Mouse (Mus musculus): ENCODE data around the gene Eif4g2. TPM values are rescaled to one million over a fixed set of nuclear protein-coding genes. Genes with fewer than 3 reads are reported as not detected.

Gene Eif4g2
- polyA plus RNA-seq, 1 experiment from 2014 or later: 852 TPM

- no peak overlapping the region for H3K4me3 ChIP-seq
- peak; percentile 42; the same call in 1 of the 2 replicates for ATAC-seq (ENCODE audit: insufficient number of reproducible peaks, low FRiP score)
- H3K9ac ChIP-seq: no peak overlapping the region
- 92% methylated on average over 7 of the region's 7 CpGs for WGBS
- H3K9me3 ChIP-seq (replicated peaks): peaks cover 8% of the 10 kb centered on the region
- H3K36me3 ChIP-seq: peaks cover 62% of the 10 kb centered on the region
- H3K27ac ChIP-seq (ENCODE audit: poor library complexity, severe bottlenecking): peak overlapping the region; percentile 25; the same call in 1 of the 2 replicates
- no peaks in the 10 kb centered on the region for H3K27me3 ChIP-seq (replicated peaks)
- 0 out of 2 replicates have a peak, but pooled peaks cover 4% of the 10 kb centered on the region for H3K4me1 ChIP-seq (replicated peaks)
- H3K4me2 ChIP-seq: no peak overlapping the region
These were observed 13.2 kb downstream of the Eif4g2 start for GRCm38 (mm10) chr7:111069439-111070166.

GRCm38 (mm10) chr7:111068181-111068580 is 14.6 kb downstream of the Eif4g2 start:
- Histone ChIP-seq H3K9me3 (replicated peaks) (peaks cover 8% of the 10 kb centered on the region), H3K4me2 (no peak overlapping the region), H3K27ac (ENCODE audit: poor library complexity, severe bottlenecking) (no peak overlapping the region), H3K4me1 (replicated peaks) (no peaks in the 10 kb centered on the region), H3K4me3 (no peak overlapping the region), H3K27me3 (replicated peaks) (no peaks in the 10 kb centered on the region), H3K9ac (no peak overlapping the region), H3K36me3 (peaks cover 56% of the 10 kb centered on the region)
- ATAC-seq (ENCODE audit: insufficient number of reproducible peaks, low FRiP score): no peak
- WGBS: 82% methylated on average over 3 of the region's 3 CpGs

DNA sequence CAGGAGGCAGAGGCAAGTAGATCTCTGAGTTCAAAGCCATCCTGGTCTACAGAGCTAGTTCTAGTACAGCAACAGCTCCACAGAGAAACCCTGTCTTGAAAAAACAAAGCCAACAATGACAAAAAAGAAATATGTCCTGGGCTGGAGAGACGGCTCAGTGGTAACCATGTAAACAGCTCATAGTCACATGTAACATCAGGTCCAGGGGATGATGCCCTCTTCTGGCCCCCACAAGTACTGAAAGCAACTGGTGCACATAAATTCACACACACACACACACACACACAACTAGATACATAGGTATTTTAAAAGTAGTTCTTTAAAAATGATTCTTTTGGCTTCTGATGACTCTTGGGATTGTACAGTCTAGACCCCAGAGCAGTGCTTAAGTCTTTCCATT is 19.9 kb downstream of the Eif4g2 start:
- H3K9me3 ChIP-seq (replicated peaks): peaks cover 3% of the 10 kb centered on the region
- no peak overlapping the region for H3K4me3 ChIP-seq
- H3K27ac ChIP-seq (ENCODE audit: poor library complexity, severe bottlenecking): no peak overlapping the region
- peaks cover 18% of the 10 kb centered on the region for H3K36me3 ChIP-seq
- ATAC-seq (ENCODE audit: insufficient number of reproducible peaks, low FRiP score): no peak
- WGBS: 91% methylated on average over 1 of the region's 1 CpGs
- H3K4me2 ChIP-seq: no peak overlapping the region
- H3K27me3 ChIP-seq (replicated peaks): no peaks in the 10 kb centered on the region
- H3K9ac ChIP-seq: no peak overlapping the region
- H3K4me1 ChIP-seq (replicated peaks): no peaks in the 10 kb centered on the region

- H3K9me3 ChIP-seq (replicated peaks): no peaks in the 10 kb centered on the region
- no peak overlapping the region for H3K4me2 ChIP-seq
- no peak overlapping the region for H3K9ac ChIP-seq
- H3K27ac ChIP-seq (ENCODE audit: poor library complexity, severe bottlenecking): no peak overlapping the region
- H3K27me3 ChIP-seq (replicated peaks): no peaks in the 10 kb centered on the region
- H3K36me3 ChIP-seq: peaks cover 28% of the 10 kb centered on the region
- no peak for ATAC-seq (ENCODE audit: insufficient number of reproducible peaks, low FRiP score)
- H3K4me1 ChIP-seq (replicated peaks): peaks cover 15% of the 10 kb centered on the region
- 70% methylated on average over 5 of the region's 5 CpGs for WGBS
- no peak overlapping the region for H3K4me3 ChIP-seq
These were observed 23.3 kb downstream of the Eif4g2 start for GRCm38 (mm10) chr7:111059527-111059926.

GRCm38 (mm10) chr7:111055984-111056657 is 26.7 kb downstream of the Eif4g2 start:
- peak overlapping the region; percentile 86; the same call in 1 of the 2 replicates for H3K27ac ChIP-seq (ENCODE audit: poor library complexity, severe bottlenecking)
- WGBS: 32% methylated on average over 3 of the region's 3 CpGs
- no peak overlapping the region for H3K4me3 ChIP-seq
- no peak overlapping the region for H3K4me2 ChIP-seq
- peak; percentile 38; the same call in 1 of the 2 replicates for ATAC-seq (ENCODE audit: insufficient number of reproducible peaks, low FRiP score)
- H3K36me3 ChIP-seq: peaks cover 51% of the 10 kb centered on the region
- H3K4me1 ChIP-seq (replicated peaks): peaks cover 43% of the 10 kb centered on the region
- no peaks in the 10 kb centered on the region for H3K27me3 ChIP-seq (replicated peaks)
- H3K9me3 ChIP-seq (replicated peaks): no peaks in the 10 kb centered on the region
- H3K9ac ChIP-seq: no peak overlapping the region

- no peak for ATAC-seq (ENCODE audit: insufficient number of reproducible peaks, low FRiP score)
- Histone ChIP-seq H3K27me3 (replicated peaks) (no peaks in the 10 kb centered on the region), H3K27ac (ENCODE audit: poor library complexity, severe bottlenecking) (peak overlapping the region; percentile 86), H3K9ac (0 out of 2 replicates have a peak overlapping the region, but pooled peaks have one; percentile 20), H3K4me3 (no peak overlapping the region), H3K36me3 (peaks cover 60% of the 10 kb centered on the region), H3K9me3 (replicated peaks) (no peaks in the 10 kb centered on the region), H3K4me1 (replicated peaks) (peaks cover 43% of the 10 kb centered on the region), H3K4me2 (peak overlapping the region; percentile 34)
- 54% methylated on average over 19 of the region's 19 CpGs for WGBS
These were observed 27.6 kb downstream of the Eif4g2 start for GRCm38 (mm10) chr7:111055221-111055620.

DNA sequence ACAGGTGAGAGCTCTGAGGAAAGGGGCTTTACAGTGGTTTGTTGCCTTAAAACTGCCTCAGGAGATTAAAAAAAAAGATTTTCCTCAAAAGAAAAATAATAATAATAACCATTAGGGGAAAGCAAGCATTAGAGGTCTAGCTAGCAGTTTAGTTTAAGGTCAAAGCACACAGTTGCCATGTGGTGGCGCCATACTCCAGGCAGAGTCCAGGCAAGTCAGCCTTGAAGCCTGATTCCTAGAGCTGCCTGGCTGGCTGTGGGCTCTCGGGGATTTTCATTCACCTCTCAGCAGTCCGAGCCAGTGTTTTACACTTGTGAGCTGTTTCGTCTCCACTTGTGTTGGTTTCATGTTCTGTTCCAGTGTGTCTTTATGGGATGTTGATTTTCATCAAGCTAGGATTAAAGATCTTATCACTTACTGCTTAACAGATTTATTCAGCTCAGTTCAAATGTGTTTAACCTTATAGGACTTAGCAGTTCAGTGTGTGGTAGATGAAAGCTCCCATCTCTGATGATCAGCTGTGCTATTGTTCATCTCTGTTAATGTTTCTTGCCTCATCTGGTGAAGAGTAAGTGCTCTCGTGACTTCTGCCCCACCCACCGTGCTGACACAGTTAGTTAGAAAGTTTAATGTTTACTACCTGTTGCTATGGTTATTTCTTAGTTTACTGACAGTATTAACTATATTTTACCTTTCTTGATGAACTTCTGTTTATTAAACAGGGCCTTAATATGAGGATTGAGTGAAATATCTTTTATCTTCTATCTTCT is 33.0 kb downstream of the Eif4g2 start:
- Histone ChIP-seq H3K4me3 (no peak overlapping the region), H3K36me3 (peaks cover 91% of the 10 kb centered on the region), H3K4me2 (no peak overlapping the region), H3K9me3 (replicated peaks) (no peaks in the 10 kb centered on the region), H3K27ac (ENCODE audit: poor library complexity, severe bottlenecking) (no peak overlapping the region), H3K9ac (no peak overlapping the region), H3K27me3 (replicated peaks) (no peaks in the 10 kb centered on the region), H3K4me1 (replicated peaks) (peaks cover 31% of the 10 kb centered on the region)
- WGBS: 58% methylated on average over 6 of the region's 6 CpGs
- no peak for ATAC-seq (ENCODE audit: insufficient number of reproducible peaks, low FRiP score)

GRCm38 (mm10) chr7:111048920-111049319 is 33.9 kb downstream of the Eif4g2 start:
- no peak for ATAC-seq (ENCODE audit: insufficient number of reproducible peaks, low FRiP score)
- no peak overlapping the region for H3K9ac ChIP-seq
- H3K4me3 ChIP-seq: no peak overlapping the region
- peaks cover 22% of the 10 kb centered on the region for H3K4me1 ChIP-seq (replicated peaks)
- peaks cover 91% of the 10 kb centered on the region for H3K36me3 ChIP-seq
- H3K9me3 ChIP-seq (replicated peaks): no peaks in the 10 kb centered on the region
- no peak overlapping the region for H3K4me2 ChIP-seq
- 85% methylated on average over 5 of the region's 5 CpGs for WGBS
- H3K27me3 ChIP-seq (replicated peaks): no peaks in the 10 kb centered on the region
- no peak overlapping the region for H3K27ac ChIP-seq (ENCODE audit: poor library complexity, severe bottlenecking)

- WGBS: under 1% methylated on average over 29 of the region's 29 CpGs
These were observed 53.7 kb downstream of the Eif4g2 start for GRCm38 (mm10) chr7:111029046-111029553.

GRCm38 (mm10) chr7:111028281-111029045 is 54.4 kb downstream of the Eif4g2 start, which contains the start of gene Ctr9:
Gene Ctr9, plus strand, starts transcription at chr7:111028951.
- Histone ChIP-seq H3K9ac (peak within 1 kb of the TSS; percentile 86), H3K4me3 (peak within 1 kb of the TSS; percentile 82), H3K9me3 (replicated peaks) (no peaks in the 10 kb centered on the region), H3K4me2 (peak within 1 kb of the TSS; percentile 82), H3K27ac (ENCODE audit: poor library complexity, severe bottlenecking) (peak within 1 kb of the TSS; percentile 94), H3K27me3 (replicated peaks) (no peaks in the 10 kb centered on the region), H3K4me1 (replicated peaks) (peaks cover 21% of the 10 kb centered on the region), H3K36me3 (peaks cover 12% of the 10 kb centered on the region)
- ATAC-seq (ENCODE audit: insufficient number of reproducible peaks, low FRiP score): peak; percentile 98
- 7% methylated on average over 45 of the region's 45 CpGs for whole genome bisulfite sequencing

More at GRCm38 (mm10) chr7:111029046-111029553, 53.7 kb downstream of the Eif4g2 start:
- peak overlapping the region; percentile 86 for H3K9ac ChIP-seq
- peaks cover 19% of the 10 kb centered on the region for H3K4me1 ChIP-seq (replicated peaks)
- H3K27me3 ChIP-seq (replicated peaks): no peaks in the 10 kb centered on the region
- ATAC-seq (ENCODE audit: insufficient number of reproducible peaks, low FRiP score): peak; percentile 33
- H3K36me3 ChIP-seq: peaks cover 16% of the 10 kb centered on the region
- no peaks in the 10 kb centered on the region for H3K9me3 ChIP-seq (replicated peaks)
- peak overlapping the region; percentile 82 for H3K4me3 ChIP-seq
- H3K27ac ChIP-seq (ENCODE audit: poor library complexity, severe bottlenecking): peak overlapping the region; percentile 94
- peak overlapping the region; percentile 82 for H3K4me2 ChIP-seq
